Mouse (Mus musculus) embryonic facial prominence, embryonic 12.5 days (tissue): Measurements from ENCODE around the gene Kdf1. TPM values are rescaled to one million over a fixed set of nuclear protein-coding genes. Genes with fewer than 3 reads are reported as not detected.

Experiments used
- ATAC-seq: fragments of 200-750 bp; cut with Nextera tagmentation; 2 replicates; pipeline ENCODE4 v1.8.0; 2017; ENCODE audit not compliant: insufficient number of reproducible peaks, insufficient read depth, low FRiP score, low TSS enrichment
- H3K27ac ChIP-seq: fragments of 300-500 bp; sonication (generic); 2 replicates; pipeline ENCODE4 v1.5.1; 2016; ENCODE audit warnings: mild to moderate bottlenecking
- H3K27me3 ChIP-seq: fragments of 300-500 bp; sonication (generic); 2 replicates; pipeline ENCODE4 v1.6.1; 2016; ENCODE audit warnings: mild to moderate bottlenecking, moderate library complexity
- H3K36me3 ChIP-seq: fragments of 300-500 bp; sonication (generic); 2 replicates; pipeline ENCODE4 v1.6.1; 2016; ENCODE audit warnings: mild to moderate bottlenecking
- H3K4me1 ChIP-seq: fragments of 300-500 bp; sonication (generic); 2 replicates; pipeline ENCODE4 v1.6.1; 2016
- H3K4me2 ChIP-seq: fragments of 300-500 bp; sonication (generic); replicated peaks from 2 replicates; pipeline ENCODE4 v1.6.1; 2016; ENCODE audit warnings: mild to moderate bottlenecking, moderate library complexity
- H3K4me3 ChIP-seq: fragments of 300-500 bp; sonication (generic); 2 replicates; pipeline ENCODE4 v1.5.1; 2016; ENCODE audit warnings: mild to moderate bottlenecking
- H3K9ac ChIP-seq: fragments of 300-500 bp; sonication (generic); 2 replicates; pipeline ENCODE4 v1.6.1; 2016; ENCODE audit warnings: mild to moderate bottlenecking, moderate library complexity
- H3K9me3 ChIP-seq: fragments of 300-500 bp; sonication (generic); 2 replicates; pipeline ENCODE4 v1.6.1; 2016; ENCODE audit warnings: mild to moderate bottlenecking, moderate library complexity
- WGBS: fragments of 180-500 bp; shearing (Covaris S2); methylation state at CpG from one replicate; pipeline ENCODE4 v1.1.7; 2016; 5-methylcytosine and 5-hydroxymethylcytosine counted together
- polyA plus RNA-seq: library from polyadenylated mRNA; unstranded; fragments of >200 nt; fragmentation: Nextera tagmentation; extraction: Ambion mirVana; gene quantifications from 2 replicates; pipeline ENCODE4 v1.2.1, GENCODE M21; 2016

The Kdf1 gene
- polyA plus RNA-seq: 10.3 and 12.2 TPM in 2 replicates

- Histone ChIP-seq H3K4me3 (peak within 1 kb of the TSS; percentile 49), H3K27me3 (peaks cover 44% of the 10 kb centered on the region)
Measured at GRCm38 (mm10) chr4:133518601-133519368, at the start of gene Kdf1. Kdf1 (plus strand) TSS chr4:133518963.

GRCm38 (mm10) chr4:133469122-133469521 is 49.6 kb upstream of the Kdf1 start:
- Histone ChIP-seq H3K4me2 (peak overlapping the region; percentile 95), H3K9me3 (peaks cover 3% of the 10 kb centered on the region; the same call in 1 of the 2 replicates), H3K4me3 (no peak overlapping the region), H3K36me3 (no peaks in the 10 kb centered on the region), H3K4me1 (peaks cover 10% of the 10 kb centered on the region; the same call in 1 of the 2 replicates), H3K9ac (no peak overlapping the region), H3K27me3 (peaks cover 4% of the 10 kb centered on the region; the same call in 1 of the 2 replicates), H3K27ac (no peak overlapping the region)
- 17% methylated on average over 12 of the region's 12 CpGs for WGBS
- no peak for ATAC-seq

More at GRCm38 (mm10) chr4:133518601-133519368, at the start of gene Kdf1:
- peak; percentile 80 for ATAC-seq
- Histone ChIP-seq H3K4me1 (peaks cover 7% of the 10 kb centered on the region), H3K9ac (peak within 1 kb of the TSS; percentile 60), H3K4me2 (peak within 1 kb of the TSS; percentile 65), H3K9me3 (no peaks in the 10 kb centered on the region), H3K27ac (peak within 1 kb of the TSS; percentile 41), H3K36me3 (no peaks in the 10 kb centered on the region)
- WGBS: 4% methylated on average over 57 of the region's 69 CpGs

- Histone ChIP-seq H3K27me3 (peaks cover 4% of the 10 kb centered on the region; the same call in 1 of the 2 replicates), H3K4me3 (no peak overlapping the region), H3K9me3 (peaks cover 3% of the 10 kb centered on the region; the same call in 1 of the 2 replicates), H3K9ac (no peak overlapping the region), H3K4me2 (no peak overlapping the region), H3K36me3 (no peaks in the 10 kb centered on the region), H3K4me1 (peaks cover 10% of the 10 kb centered on the region; the same call in 1 of the 2 replicates), H3K27ac (no peak overlapping the region)
- ATAC-seq: no peak
- 76% methylated on average over 7 of the region's 7 CpGs for WGBS
Measured at GRCm38 (mm10) chr4:133471135-133471821, 47.5 kb upstream of the Kdf1 start.

- Histone ChIP-seq H3K9me3 (peaks cover 3% of the 10 kb centered on the region; the same call in 1 of the 2 replicates), H3K4me3 (no peak overlapping the region), H3K9ac (no peak overlapping the region), H3K4me2 (no peak overlapping the region), H3K4me1 (peaks cover 6% of the 10 kb centered on the region; the same call in 1 of the 2 replicates), H3K27ac (no peak overlapping the region), H3K36me3 (no peaks in the 10 kb centered on the region), H3K27me3 (peaks cover 1% of the 10 kb centered on the region; the same call in 1 of the 2 replicates)
- 45% methylated on average over 2 of the region's 2 CpGs for WGBS
- no peak for ATAC-seq
Measured at GRCm38 (mm10) chr4:133473833-133474232, 44.9 kb upstream of the Kdf1 start.

GRCm38 (mm10) chr4:133479458-133480184 is 39.1 kb upstream of the Kdf1 start, which contains the start of gene Tent5b:
Tent5b (plus strand) TSS chr4:133480132.
- peak within 1 kb of the TSS; percentile 47 for H3K4me3 ChIP-seq
- peaks cover 33% of the 10 kb centered on the region for H3K27me3 ChIP-seq
- ATAC-seq: peak; percentile 98
- H3K36me3 ChIP-seq: no peaks in the 10 kb centered on the region
- peak within 1 kb of the TSS; percentile 71 for H3K4me2 ChIP-seq
- no peak within 1 kb of the TSS for H3K27ac ChIP-seq
- WGBS: 3% methylated on average over 26 of the region's 29 CpGs
- H3K9me3 ChIP-seq: no peaks in the 10 kb centered on the region
- peaks cover 23% of the 10 kb centered on the region for H3K4me1 ChIP-seq
- peak within 1 kb of the TSS; percentile 50 for H3K9ac ChIP-seq

- no peak for ATAC-seq
- no peak overlapping the region for H3K27ac ChIP-seq
- H3K4me3 ChIP-seq: peak overlapping the region; percentile 47
- H3K9me3 ChIP-seq: no peaks in the 10 kb centered on the region
- H3K4me1 ChIP-seq: peaks cover 23% of the 10 kb centered on the region
- peak overlapping the region; percentile 50 for H3K9ac ChIP-seq
- peak overlapping the region; percentile 71 for H3K4me2 ChIP-seq
- WGBS: 3% methylated on average over 34 of the region's 34 CpGs
- peaks cover 33% of the 10 kb centered on the region for H3K27me3 ChIP-seq
- no peaks in the 10 kb centered on the region for H3K36me3 ChIP-seq
Measured at GRCm38 (mm10) chr4:133480185-133480537, 38.6 kb upstream of the Kdf1 start.

GRCm38 (mm10) chr4:133480754-133481153 is 38.0 kb upstream of the Kdf1 start:
- H3K27me3 ChIP-seq: peaks cover 33% of the 10 kb centered on the region
- no peaks in the 10 kb centered on the region for H3K9me3 ChIP-seq
- ATAC-seq: no peak
- 30% methylated on average over 6 of the region's 6 CpGs for WGBS
- H3K9ac ChIP-seq: 0 out of 2 replicates have a peak overlapping the region, but pooled peaks have one; percentile 50
- H3K4me1 ChIP-seq: peaks cover 23% of the 10 kb centered on the region
- no peaks in the 10 kb centered on the region for H3K36me3 ChIP-seq
- no peak overlapping the region for H3K27ac ChIP-seq
- peak overlapping the region; percentile 71; the same call in 1 of the 2 replicates for H3K4me2 ChIP-seq
- H3K4me3 ChIP-seq: peak overlapping the region; percentile 47; the same call in 1 of the 2 replicates

- Histone ChIP-seq H3K9me3 (no peaks in the 10 kb centered on the region), H3K4me1 (peaks cover 23% of the 10 kb centered on the region), H3K36me3 (no peaks in the 10 kb centered on the region), H3K27me3 (peaks cover 33% of the 10 kb centered on the region), H3K9ac (no peak overlapping the region), H3K4me3 (no peak overlapping the region), H3K27ac (no peak overlapping the region), H3K4me2 (no peak overlapping the region)
- 27% methylated on average over 4 of the region's 4 CpGs for WGBS
- ATAC-seq: no peak
Measured at GRCm38 (mm10) chr4:133481488-133481887, 37.3 kb upstream of the Kdf1 start.

GRCm38 (mm10) chr4:133482479-133482878 is 36.3 kb upstream of the Kdf1 start:
- Histone ChIP-seq H3K27ac (no peak overlapping the region), H3K9me3 (no peaks in the 10 kb centered on the region), H3K27me3 (peaks cover 33% of the 10 kb centered on the region), H3K4me2 (no peak overlapping the region), H3K36me3 (no peaks in the 10 kb centered on the region), H3K4me1 (peaks cover 23% of the 10 kb centered on the region), H3K4me3 (no peak overlapping the region), H3K9ac (no peak overlapping the region)
- WGBS: 84% methylated on average over 3 of the region's 3 CpGs
- ATAC-seq: no peak

GRCm38 (mm10) chr4:133484266-133485025 is 34.3 kb upstream of the Kdf1 start:
- H3K4me3 ChIP-seq: no peak overlapping the region
- peaks cover 24% of the 10 kb centered on the region for H3K4me1 ChIP-seq
- H3K27ac ChIP-seq: no peak overlapping the region
- no peak for ATAC-seq
- 10% methylated on average over 22 of the region's 22 CpGs for WGBS
- H3K9ac ChIP-seq: 0 out of 2 replicates have a peak overlapping the region, but pooled peaks have one; percentile 7
- H3K4me2 ChIP-seq: peak overlapping the region; percentile 35
- H3K36me3 ChIP-seq: no peaks in the 10 kb centered on the region
- no peaks in the 10 kb centered on the region for H3K9me3 ChIP-seq
- H3K27me3 ChIP-seq: peaks cover 30% of the 10 kb centered on the region
